Mouse (Mus musculus) left cerebral cortex, adult 2 months (tissue): ENCODE data around the gene Ttc41. TPM values are rescaled to one million over a fixed set of nuclear protein-coding genes. Genes with fewer than 3 reads are reported as not detected.

Experiments used
- DNase-seq, 2 experiments: peaks; one replicate each; pipeline ENCODE4 v3.0.0; 2021 to 2022; ENCODE audit warnings: low spot score in 2 of 2, mixed read lengths in 1 of 2; ENCODE audit errors: extremely low spot score in 1 of 2
- H3K27ac ChIP-seq: fragments of 200-600 bp; 2 replicates; pipeline ENCODE4 v1.8.1; 2022
- H3K4me3 ChIP-seq: fragments of 200-600 bp; 2 replicates; pipeline ENCODE4 v1.8.1; 2022
- CTCF ChIP-seq: fragments of 200-600 bp; IDR thresholded peaks from 2 replicates; pipeline ENCODE4 v1.8.1; 2022; ENCODE audit warnings: antibody characterized with exemption, mild to moderate bottlenecking, moderate library complexity
- intact Hi-C: fragments of 180-260 bp; cut with DNase I; formaldehyde crosslinking; loops from one replicate; pipeline ENCODE4 v1.15.1; 2025
- total RNA-seq, 2 experiments: library from RNA; stranded (reverse); gene quantifications; 2 replicates each; pipeline ENCODE4 v1.2.3; 2021

Gene Ttc41
- total RNA-seq, 2 experiments from 2014 or later: 1.4 to 1.5 TPM

- Histone ChIP-seq H3K4me3 (no peak overlapping the region), H3K27ac (no peak overlapping the region)
- no peak for DNase-seq
- intact Hi-C loops: no loop called here
- no peak for TF ChIP-seq CTCF
Measured at GRCm38 (mm10) chr10:86757724-86758123, 52.1 kb downstream of the Ttc41 start.

- no peak for DNase-seq
- no peak for TF ChIP-seq CTCF
- intact Hi-C loops: no loop called here
- no peak overlapping the region for H3K4me3 ChIP-seq
- no peak overlapping the region for H3K27ac ChIP-seq
Measured at GRCm38 (mm10) chr10:86758211-86758610, 52.6 kb downstream of the Ttc41 start.

- no peak overlapping the region for H3K27ac ChIP-seq
- H3K4me3 ChIP-seq: no peak overlapping the region
- no peak for TF ChIP-seq CTCF
- intact Hi-C loops: no loop called here
- no peak for DNase-seq
Measured at GRCm38 (mm10) chr10:86761236-86761635, 55.6 kb downstream of the Ttc41 start.

DNA sequence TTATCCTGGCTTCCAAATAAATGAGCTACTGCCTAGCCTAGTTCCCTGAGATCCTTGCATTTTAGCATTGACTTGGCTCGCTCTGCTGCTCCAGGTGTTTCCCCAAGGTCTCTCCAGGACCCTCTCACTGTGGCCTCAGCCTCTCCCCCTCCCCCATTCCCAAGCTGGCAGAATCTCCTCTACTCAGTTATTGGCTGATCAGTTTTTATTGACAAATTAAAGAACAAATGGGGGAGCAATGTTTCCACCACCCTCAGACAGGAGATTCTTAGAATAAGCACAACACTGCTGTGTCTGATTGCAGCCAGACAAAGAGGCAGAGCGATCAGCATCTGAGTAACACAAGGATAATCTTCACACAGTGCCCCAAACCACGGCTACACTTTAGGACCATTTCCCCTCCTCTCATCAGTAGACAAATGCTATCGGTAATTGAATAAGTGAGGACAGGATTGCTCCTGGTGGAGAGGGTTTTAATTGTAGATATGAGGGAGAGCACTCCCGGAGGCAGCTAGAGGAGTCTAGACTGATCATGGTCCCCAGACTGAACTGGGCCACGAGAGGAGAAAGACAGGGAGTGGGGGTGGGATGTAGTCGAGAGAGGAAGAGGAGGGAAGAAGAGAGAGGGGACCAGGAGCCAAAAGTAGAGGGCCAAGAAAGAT, 56.2 kb downstream of the Ttc41 start:
- DNase-seq: no peak
- intact Hi-C loops: no loop called here
- no peak for TF ChIP-seq CTCF
- Histone ChIP-seq H3K4me3 (no peak overlapping the region), H3K27ac (no peak overlapping the region)

DNA sequence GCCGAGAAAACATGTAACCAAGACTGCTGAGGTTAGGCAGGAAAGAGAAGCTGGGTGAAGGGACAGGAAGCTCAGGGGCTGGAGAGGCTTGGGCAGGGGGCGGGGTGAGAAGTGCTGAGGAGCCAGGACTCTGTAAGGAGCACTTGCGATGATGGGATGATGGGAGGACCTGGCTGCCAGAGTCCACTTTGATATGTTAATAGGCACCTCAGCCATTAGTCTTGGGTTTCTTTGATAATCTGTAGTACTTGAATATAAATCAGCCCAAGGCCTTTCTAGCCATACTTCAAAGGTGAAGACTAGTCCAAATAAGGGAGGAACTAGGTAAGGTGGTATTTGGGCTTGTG, 56.7 kb downstream of the Ttc41 start:
- Histone ChIP-seq H3K4me3 (no peak overlapping the region), H3K27ac (no peak overlapping the region)
- no peak for TF ChIP-seq CTCF
- no peak for DNase-seq
- intact Hi-C loops: no loop called here

DNA sequence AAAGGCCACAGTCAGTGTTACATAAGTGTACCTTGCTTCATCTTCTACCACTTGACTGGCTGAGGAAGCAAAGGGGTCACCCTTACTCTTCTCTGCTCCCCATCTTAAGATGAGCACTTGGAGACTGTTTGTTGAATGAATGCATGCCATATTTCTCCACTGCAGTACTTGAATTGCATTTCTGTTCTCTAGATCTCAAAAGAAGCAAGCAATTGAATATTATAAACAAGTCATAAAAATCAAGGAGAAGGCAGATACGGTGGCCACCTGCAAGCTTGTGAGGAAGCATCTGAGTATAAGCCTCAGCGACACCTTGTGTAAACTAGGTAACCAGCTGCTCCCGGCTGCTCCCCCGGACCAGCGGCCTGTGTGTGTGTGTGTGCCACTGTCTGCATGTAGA, 58.1 kb downstream of the Ttc41 start, which contains the start of gene Gm49358:
Gm49358 (plus strand) TSS at position 301 of the 400 bp plus-strand sequence.
- no peak within 1 kb of the TSS for H3K4me3 ChIP-seq
- no peak for TF ChIP-seq CTCF
- no peak within 1 kb of the TSS for H3K27ac ChIP-seq
- no peak for DNase-seq
- intact Hi-C loops: no loop called here

GRCm38 (mm10) chr10:86765344-86765966, 59.8 kb downstream of the Ttc41 start:
- DNase-seq: no peak
- no peak overlapping the region for H3K4me3 ChIP-seq
- TF ChIP-seq CTCF: no peak
- intact Hi-C loops: no loop called here
- no peak overlapping the region for H3K27ac ChIP-seq

GRCm38 (mm10) chr10:86769216-86769615, 63.6 kb downstream of the Ttc41 start:
- intact Hi-C loops: no loop called here
- no peak for DNase-seq
- TF ChIP-seq CTCF: no peak
- Histone ChIP-seq H3K27ac (no peak overlapping the region), H3K4me3 (no peak overlapping the region)

DNA sequence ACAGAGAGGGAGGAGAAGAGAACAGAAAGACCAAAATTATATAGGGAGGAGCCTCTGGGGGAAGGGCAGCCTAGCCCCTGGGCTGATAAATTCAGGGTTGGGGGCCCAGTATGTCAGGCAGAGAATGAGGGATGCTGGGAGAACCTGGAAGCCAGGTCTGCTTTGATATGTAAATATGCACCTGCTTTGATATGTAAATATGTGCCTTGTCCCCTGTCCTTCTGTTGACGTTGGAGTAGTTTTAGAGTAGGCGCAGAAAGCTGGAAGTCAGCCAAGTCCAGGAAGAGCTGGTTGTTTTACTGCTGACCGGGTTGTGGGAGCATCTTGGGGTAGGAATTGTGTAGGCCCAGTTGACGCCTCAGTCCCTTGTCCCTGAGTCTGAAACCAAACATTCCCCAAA, 64.2 kb downstream of the Ttc41 start:
- H3K4me3 ChIP-seq: no peak overlapping the region
- no peak for DNase-seq
- intact Hi-C loops: loop anchor here (10.0 kb wide), 1 partner anchor 205 kb away; no protein-coding TSS in a partner anchor
- no peak overlapping the region for H3K27ac ChIP-seq
- TF ChIP-seq CTCF: no peak

DNA sequence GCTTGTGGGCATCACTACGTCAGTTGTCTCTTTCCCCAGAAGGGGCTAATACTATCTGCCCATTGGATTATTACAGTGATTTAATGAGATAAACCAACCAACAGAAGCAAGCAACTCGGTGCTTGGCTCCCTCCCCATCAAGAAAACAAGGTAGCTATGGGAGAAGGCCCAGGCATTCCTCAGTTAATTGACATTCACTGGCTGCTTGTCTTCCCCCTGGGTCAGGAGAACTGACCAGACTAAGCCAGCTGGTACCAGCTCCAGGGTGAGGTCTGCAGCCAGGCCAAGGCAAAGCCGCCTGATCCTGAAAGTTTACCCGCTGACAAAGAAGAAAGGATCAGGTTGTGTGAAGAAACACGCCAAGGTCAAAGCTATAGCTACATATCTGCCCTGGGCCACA, 66.1 kb downstream of the Ttc41 start:
- H3K27ac ChIP-seq: no peak overlapping the region

DNA sequence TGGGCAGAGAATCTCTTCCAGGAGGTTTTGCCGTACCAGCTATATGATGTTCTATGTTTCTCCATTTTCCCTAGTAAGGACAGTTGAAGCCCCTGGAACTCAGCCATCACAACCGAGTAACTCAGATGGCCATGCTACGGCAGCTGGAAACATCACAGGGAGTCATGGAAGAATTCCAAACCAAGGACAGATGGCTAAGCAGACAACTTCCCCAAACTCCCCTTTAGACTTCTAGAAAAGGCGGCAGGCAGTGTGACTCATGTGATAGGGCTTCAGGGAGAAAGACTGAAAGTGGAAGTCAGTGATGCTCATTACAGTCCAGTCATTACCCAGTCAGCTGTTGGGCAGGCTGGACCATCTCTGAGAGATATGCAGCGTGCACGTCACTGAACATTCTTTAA, 66.6 kb downstream of the Ttc41 start:
- no peak for TF ChIP-seq CTCF
- no peak overlapping the region for H3K27ac ChIP-seq
- H3K4me3 ChIP-seq: no peak overlapping the region
- no peak for DNase-seq
- intact Hi-C loops: loop anchor here (10.0 kb wide), 1 partner anchor 203 kb away; no protein-coding TSS in a partner anchor

More for the DNA sequence above, 66.1 kb downstream of the Ttc41 start:
- DNase-seq: no peak
- no peak overlapping the region for H3K4me3 ChIP-seq
- no peak for TF ChIP-seq CTCF
- intact Hi-C loops: loop anchor here (10.0 kb wide), 1 partner anchor 203 kb away; no protein-coding TSS in a partner anchor

GRCm38 (mm10) chr10:86773360-86773759, 67.7 kb downstream of the Ttc41 start:
- intact Hi-C loops: loop anchor here (10.0 kb wide), 1 partner anchor 201 kb away; no protein-coding TSS in a partner anchor
- Histone ChIP-seq H3K27ac (no peak overlapping the region), H3K4me3 (no peak overlapping the region)
- no peak for TF ChIP-seq CTCF
- DNase-seq: no peak
